Mouse (Mus musculus): ENCODE measurements at regions not wholly inside any gene's neighbourhood (a gene's known extent, or its start where the extent isn't known, plus 50 kb on each side); places are given as distances from the start of the nearest gene placed in this dataset.

DNA sequence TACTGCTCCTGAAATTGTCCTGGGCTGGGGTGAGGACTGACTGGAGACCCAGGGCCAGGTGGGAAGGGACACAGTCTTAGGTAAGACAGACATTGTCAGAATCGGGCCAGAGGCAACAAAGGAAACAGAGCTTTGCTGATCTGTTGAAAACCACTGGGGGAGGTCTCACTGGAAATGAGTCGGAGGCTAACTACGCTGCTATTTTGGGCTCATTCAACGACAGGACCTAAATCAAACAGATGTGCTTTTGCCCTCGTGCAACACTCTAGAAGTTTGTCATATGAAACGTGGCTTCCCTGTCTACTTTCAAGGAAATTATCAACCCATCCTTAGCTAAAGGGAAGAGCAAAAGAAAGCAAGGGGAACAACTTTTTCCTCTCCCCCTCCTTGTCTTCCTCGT lies 265.3 kb downstream of the Plpp3 start:
- Histone ChIP-seq H3K27me3 (ENCODE audit: control insufficient read depth, insufficient read depth, low read length) (no peaks in the 10 kb centered on the region), H3K36me3 (ENCODE audit: control insufficient read depth, insufficient read depth, low read length) (no peaks in the 10 kb centered on the region), H3K4me3 (ENCODE audit: low read depth, low read length) (no peak overlapping the region), H3K9ac (ENCODE audit: low read length) (no peak overlapping the region), H3K9me3 (ENCODE audit: control insufficient read depth, low read length) (no peaks in the 10 kb centered on the region), H3K4me1 (replicated peaks; ENCODE audit: control insufficient read depth, insufficient read depth) (no peaks in the 10 kb centered on the region), H3K4me2 (replicated peaks; ENCODE audit: low read depth) (no peak overlapping the region), H3K27ac (replicated peaks) (no peak overlapping the region)
- DNase-seq (ENCODE audit: low spot score): no peak
- no peak for TF ChIP-seq EP300 (optimal IDR thresholded peaks at IDR 0.05)
- no peak for TF ChIP-seq CTCF (IDR thresholded peaks at IDR 0.05; ENCODE audit: low read depth)
- WGBS: 31% methylated on average over 7 of the region's 7 CpGs
- no peak for ATAC-seq (ENCODE audit: low FRiP score, low TSS enrichment)

DNA sequence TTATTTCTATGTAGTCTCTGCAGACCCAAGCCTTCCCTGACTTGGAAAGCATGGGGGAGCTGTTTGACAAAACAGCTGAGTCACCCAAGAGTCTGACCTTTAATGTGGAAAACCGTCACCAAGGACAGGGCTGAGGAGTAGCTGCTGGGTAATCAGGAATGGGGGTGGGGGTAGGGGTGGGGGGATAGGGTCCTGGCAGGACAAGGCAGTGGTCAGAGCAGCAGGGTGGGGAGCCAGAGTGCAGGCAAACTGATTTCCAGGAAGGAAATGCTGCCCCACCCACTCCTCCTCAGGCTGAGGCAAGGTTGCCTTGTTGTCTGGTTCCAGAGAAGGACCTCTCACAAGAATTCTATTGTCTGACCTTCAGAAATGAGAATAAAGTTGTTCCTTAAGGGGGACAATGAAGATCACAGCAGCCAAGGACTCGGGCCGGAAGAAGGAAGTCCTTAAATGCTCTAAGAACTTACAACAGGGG lies 266.6 kb downstream of the Plpp3 start:
- WGBS: 67% methylated on average over 3 of the region's 3 CpGs
- ATAC-seq (ENCODE audit: low FRiP score, low TSS enrichment): 0 out of 2 replicates have a peak, but pooled peaks have one; percentile 10
- Histone ChIP-seq H3K9me3 (ENCODE audit: control insufficient read depth, low read length) (no peaks in the 10 kb centered on the region), H3K4me3 (ENCODE audit: low read depth, low read length) (no peak overlapping the region), H3K9ac (ENCODE audit: low read length) (no peak overlapping the region), H3K27ac (replicated peaks) (no peak overlapping the region), H3K4me2 (replicated peaks; ENCODE audit: low read depth) (no peak overlapping the region), H3K36me3 (ENCODE audit: control insufficient read depth, insufficient read depth, low read length) (no peaks in the 10 kb centered on the region), H3K27me3 (ENCODE audit: control insufficient read depth, insufficient read depth, low read length) (no peaks in the 10 kb centered on the region), H3K4me1 (replicated peaks; ENCODE audit: control insufficient read depth, insufficient read depth) (no peaks in the 10 kb centered on the region)
- DNase-seq (ENCODE audit: low spot score): no peak
- no peak for TF ChIP-seq EP300 (optimal IDR thresholded peaks at IDR 0.05)
- 0 out of 2 replicates have a peak, but pooled peaks have one; percentile 6 for TF ChIP-seq CTCF (IDR thresholded peaks at IDR 0.05; ENCODE audit: low read depth)

DNA sequence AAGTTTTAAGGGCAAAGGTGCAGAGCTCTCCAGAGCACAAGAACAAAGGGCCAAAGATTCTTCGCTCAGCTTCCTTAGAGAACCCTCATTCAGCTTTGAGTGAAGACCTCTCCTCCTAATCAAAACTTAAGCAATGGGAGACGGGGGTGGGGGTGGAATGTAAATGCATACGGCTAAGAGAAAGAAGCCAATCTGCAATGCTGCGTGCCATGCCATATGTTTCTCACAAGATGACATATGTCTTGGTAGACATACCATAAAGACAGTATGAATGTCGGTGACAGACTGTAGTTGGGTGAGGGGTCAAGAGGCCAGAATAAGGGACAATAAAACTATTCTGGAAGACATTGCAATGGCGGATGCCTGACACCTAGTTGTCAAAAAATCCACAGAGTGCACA lies 267.9 kb downstream of the Plpp3 start:
- 81% methylated on average over 6 of the region's 6 CpGs for WGBS
- Histone ChIP-seq H3K9ac (ENCODE audit: low read length) (no peak overlapping the region), H3K4me3 (ENCODE audit: low read depth, low read length) (no peak overlapping the region), H3K4me2 (replicated peaks; ENCODE audit: low read depth) (no peak overlapping the region), H3K4me1 (replicated peaks; ENCODE audit: control insufficient read depth, insufficient read depth) (no peaks in the 10 kb centered on the region), H3K9me3 (ENCODE audit: control insufficient read depth, low read length) (no peaks in the 10 kb centered on the region), H3K27me3 (ENCODE audit: control insufficient read depth, insufficient read depth, low read length) (no peaks in the 10 kb centered on the region), H3K36me3 (ENCODE audit: control insufficient read depth, insufficient read depth, low read length) (no peaks in the 10 kb centered on the region), H3K27ac (replicated peaks) (no peak overlapping the region)
- DNase-seq (ENCODE audit: low spot score) (no peak), ATAC-seq (ENCODE audit: low FRiP score, low TSS enrichment) (no peak)
- TF ChIP-seq EP300 (optimal IDR thresholded peaks at IDR 0.05) (no peak), CTCF (IDR thresholded peaks at IDR 0.05; ENCODE audit: low read depth) (no peak)

DNA sequence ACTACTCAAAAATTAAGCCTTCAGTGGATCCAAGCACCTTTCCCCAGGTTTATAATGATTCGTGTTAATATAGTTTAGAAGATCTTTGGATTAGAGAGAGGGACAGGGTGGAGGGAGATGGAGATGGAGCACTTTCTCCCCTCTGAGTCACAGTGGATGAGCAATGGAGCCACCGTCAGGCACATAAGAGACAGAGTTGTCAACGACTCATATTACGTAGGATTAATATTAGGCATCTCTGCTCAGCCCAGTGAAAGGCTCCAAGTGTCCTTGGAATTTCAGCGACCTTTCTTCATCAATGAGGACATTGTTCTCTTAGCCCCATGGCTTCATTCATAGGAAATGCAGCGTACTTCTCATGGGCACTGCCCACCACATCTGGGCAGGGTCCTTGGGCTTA lies 270.4 kb downstream of the Plpp3 start:
- DNase-seq (ENCODE audit: low spot score) (no peak), ATAC-seq (ENCODE audit: low FRiP score, low TSS enrichment) (no peak)
- no peak overlapping the region for H3K4me2 ChIP-seq (replicated peaks; ENCODE audit: low read depth)

DNA sequence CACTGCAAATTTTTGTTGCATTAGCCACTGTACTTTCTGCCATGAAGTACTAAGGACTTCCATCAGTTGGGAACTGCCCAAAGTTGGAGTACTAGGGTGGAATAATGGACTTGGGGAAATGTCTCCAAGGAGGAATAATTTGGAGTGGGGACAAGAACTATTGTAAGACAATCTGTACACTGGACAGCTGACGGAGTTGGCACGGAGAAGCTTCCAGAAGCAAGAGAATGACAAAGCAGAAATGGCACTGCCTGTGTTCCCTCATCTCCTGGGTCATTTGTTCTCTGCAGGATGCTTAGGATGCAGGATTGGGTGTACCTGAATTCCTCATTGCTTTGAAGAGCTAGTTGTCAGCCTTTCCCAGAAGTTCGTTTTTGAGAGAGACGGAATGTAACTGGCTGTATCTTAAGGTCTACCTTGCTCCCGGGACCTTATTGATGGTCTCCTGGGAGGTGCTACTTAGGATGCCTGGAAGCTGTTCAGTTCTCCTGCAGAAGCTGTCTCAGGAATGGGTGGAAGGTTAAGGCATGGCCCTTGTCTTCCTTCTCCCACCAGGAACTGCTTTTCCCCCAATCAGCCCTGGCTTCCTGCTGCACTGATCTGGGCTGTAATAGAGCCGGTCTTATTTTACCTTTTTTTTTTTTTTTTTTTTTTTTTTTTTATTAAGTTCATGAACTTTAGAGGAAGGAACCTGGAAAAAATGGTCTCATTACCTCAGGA lies 272.4 kb downstream of the Plpp3 start:
- H3K9me3 ChIP-seq (ENCODE audit: control insufficient read depth, low read length): no peaks in the 10 kb centered on the region
- no peaks in the 10 kb centered on the region for H3K36me3 ChIP-seq (ENCODE audit: control insufficient read depth, insufficient read depth, low read length)
- H3K4me3 ChIP-seq (ENCODE audit: low read depth, low read length): no peak overlapping the region
- ATAC-seq (ENCODE audit: low FRiP score, low TSS enrichment) (no peak), DNase-seq (ENCODE audit: low spot score) (no peak)
- WGBS: 79% methylated on average over 6 of the region's 6 CpGs
- H3K27ac ChIP-seq (replicated peaks): no peak overlapping the region
- H3K27me3 ChIP-seq (ENCODE audit: control insufficient read depth, insufficient read depth, low read length): no peaks in the 10 kb centered on the region
- H3K4me1 ChIP-seq (replicated peaks; ENCODE audit: control insufficient read depth, insufficient read depth): no peaks in the 10 kb centered on the region
- H3K4me2 ChIP-seq (replicated peaks; ENCODE audit: low read depth): no peak overlapping the region
- TF ChIP-seq CTCF (IDR thresholded peaks at IDR 0.05; ENCODE audit: low read depth) (no peak), EP300 (optimal IDR thresholded peaks at IDR 0.05) (no peak)
- H3K9ac ChIP-seq (ENCODE audit: low read length): no peak overlapping the region

More for the DNA sequence above, 270.4 kb downstream of the Plpp3 start:
- no peaks in the 10 kb centered on the region for H3K27me3 ChIP-seq (ENCODE audit: control insufficient read depth, insufficient read depth, low read length)
- WGBS: 72% methylated on average over 6 of the region's 6 CpGs
- no peak overlapping the region for H3K4me3 ChIP-seq (ENCODE audit: low read depth, low read length)
- no peak for TF ChIP-seq CTCF (IDR thresholded peaks at IDR 0.05; ENCODE audit: low read depth)
- TF ChIP-seq EP300 (optimal IDR thresholded peaks at IDR 0.05): no peak
- H3K4me1 ChIP-seq (replicated peaks; ENCODE audit: control insufficient read depth, insufficient read depth): no peaks in the 10 kb centered on the region
- H3K27ac ChIP-seq (replicated peaks): no peak overlapping the region
- no peak overlapping the region for H3K9ac ChIP-seq (ENCODE audit: low read length)
- H3K36me3 ChIP-seq (ENCODE audit: control insufficient read depth, insufficient read depth, low read length): no peaks in the 10 kb centered on the region
- H3K9me3 ChIP-seq (ENCODE audit: control insufficient read depth, low read length): no peaks in the 10 kb centered on the region

DNA sequence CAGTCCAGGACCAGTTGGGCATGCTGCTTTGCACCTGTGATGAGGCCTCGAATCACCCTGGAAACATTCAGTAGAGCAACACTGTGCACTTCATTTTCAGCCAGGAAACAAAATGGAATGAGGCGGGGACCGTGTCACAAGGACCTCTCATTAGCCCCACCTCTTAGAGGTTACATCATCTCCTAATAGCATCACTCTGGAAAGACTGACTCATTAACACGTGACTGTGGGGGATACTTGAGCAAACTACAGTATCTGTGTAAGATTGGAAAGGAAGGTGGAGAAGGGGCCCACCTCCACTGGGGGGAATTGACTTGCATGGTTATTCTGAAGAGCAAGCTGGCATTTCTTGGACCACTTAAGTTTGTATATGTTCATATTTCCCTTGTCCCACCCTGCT lies 275.3 kb downstream of the Plpp3 start:
- no peaks in the 10 kb centered on the region for H3K4me1 ChIP-seq (replicated peaks; ENCODE audit: control insufficient read depth, insufficient read depth)
- DNase-seq (ENCODE audit: low spot score): no peak
- no peak for TF ChIP-seq CTCF (IDR thresholded peaks at IDR 0.05; ENCODE audit: low read depth)
- no peak for TF ChIP-seq EP300 (optimal IDR thresholded peaks at IDR 0.05)

More for the DNA sequence above, 275.3 kb downstream of the Plpp3 start:
- Histone ChIP-seq H3K27ac (replicated peaks) (no peak overlapping the region), H3K27me3 (ENCODE audit: control insufficient read depth, insufficient read depth, low read length) (no peaks in the 10 kb centered on the region), H3K4me3 (ENCODE audit: low read depth, low read length) (no peak overlapping the region), H3K9me3 (ENCODE audit: control insufficient read depth, low read length) (no peaks in the 10 kb centered on the region), H3K9ac (ENCODE audit: low read length) (no peak overlapping the region), H3K4me2 (replicated peaks; ENCODE audit: low read depth) (no peak overlapping the region), H3K36me3 (ENCODE audit: control insufficient read depth, insufficient read depth, low read length) (no peaks in the 10 kb centered on the region)
- 78% methylated on average over 4 of the region's 4 CpGs for WGBS
- ATAC-seq (ENCODE audit: low FRiP score, low TSS enrichment): no peak

Data from stomach, postnatal 0 days (tissue).